Mouse (Mus musculus) spleen, adult 2 months (tissue): ENCODE results near the gene Rpf2.

ENCODE experiments used
- CTCF ChIP-seq: fragments of 200-500 bp; IDR thresholded peaks from 2 replicates; pipeline ENCODE4 v1.5.1; 2011; ENCODE audit warnings: mild to moderate bottlenecking, inconsistent platforms; ENCODE audit not compliant: insufficient read depth, insufficient read length, insufficient replicate concordance; ENCODE audit errors: extremely low read depth
- POLR2A ChIP-seq: fragments of 200-500 bp; IDR thresholded peaks from 2 replicates; pipeline ENCODE4 v1.6.1; 2011; ENCODE audit warnings: low read depth, low read length, inconsistent platforms

- TF ChIP-seq POLR2A, result no peak
- TF ChIP-seq CTCF, result no peak
Measured at GRCm38 (mm10) chr10:40247166-40247716, 405 bp upstream of the Rpf2 start.
